Mouse (Mus musculus): Measurements from ENCODE around the gene Svep1. TPM values are rescaled to one million over a fixed set of nuclear protein-coding genes. Genes with fewer than 3 reads are reported as not detected.

Gene Svep1
- polyA plus RNA-seq, 1 experiment from 2014 or later = 5.7 TPM

GRCm38 (mm10) chr4:58084155-58084554, 122.5 kb downstream of the Svep1 start:
- ATAC-seq (ENCODE audit: insufficient read depth, low FRiP score) = no peak
- Histone ChIP-seq H3K27ac (ENCODE audit: low read length) (no peak overlapping the region), H3K4me3 (replicated peaks; ENCODE audit: low read length) (no peak overlapping the region), H3K9ac (ENCODE audit: low read length) (no peak overlapping the region), H3K36me3 (ENCODE audit: control insufficient read depth, insufficient read depth, low read length) (no peaks in the 10 kb centered on the region; the same call in 1 of the 2 replicates), H3K9me3 (replicated peaks; ENCODE audit: control insufficient read depth, low read length) (no peaks in the 10 kb centered on the region), H3K27me3 (ENCODE audit: control insufficient read depth, insufficient read depth, low read length) (no peaks in the 10 kb centered on the region), H3K4me1 (ENCODE audit: control insufficient read depth, insufficient read depth, low read length) (no peaks in the 10 kb centered on the region), H3K4me2 (ENCODE audit: low read depth, low read length) (no peak overlapping the region)
- 96% methylated on average over 5 of the region's 5 CpGs for WGBS

GRCm38 (mm10) chr4:58082588-58082987, 124.1 kb downstream of the Svep1 start:
- Histone ChIP-seq H3K4me3 (replicated peaks; ENCODE audit: low read length) (no peak overlapping the region), H3K4me2 (ENCODE audit: low read depth, low read length) (no peak overlapping the region), H3K27me3 (ENCODE audit: control insufficient read depth, insufficient read depth, low read length) (no peaks in the 10 kb centered on the region), H3K9ac (ENCODE audit: low read length) (no peak overlapping the region), H3K36me3 (ENCODE audit: control insufficient read depth, insufficient read depth, low read length) (no peaks in the 10 kb centered on the region; the same call in 1 of the 2 replicates), H3K27ac (ENCODE audit: low read length) (no peak overlapping the region), H3K9me3 (replicated peaks; ENCODE audit: control insufficient read depth, low read length) (no peaks in the 10 kb centered on the region), H3K4me1 (ENCODE audit: control insufficient read depth, insufficient read depth, low read length) (no peaks in the 10 kb centered on the region)
- 9% methylated on average over 5 of the region's 5 CpGs for WGBS
- no peak for ATAC-seq (ENCODE audit: insufficient read depth, low FRiP score)

GRCm38 (mm10) chr4:58079631-58080030, 127.0 kb downstream of the Svep1 start:
- Histone ChIP-seq H3K27me3 (ENCODE audit: control insufficient read depth, insufficient read depth, low read length) (no peaks in the 10 kb centered on the region), H3K9ac (ENCODE audit: low read length) (no peak overlapping the region), H3K4me1 (ENCODE audit: control insufficient read depth, insufficient read depth, low read length) (no peaks in the 10 kb centered on the region), H3K36me3 (ENCODE audit: control insufficient read depth, insufficient read depth, low read length) (no peaks in the 10 kb centered on the region; the same call in 1 of the 2 replicates), H3K9me3 (replicated peaks; ENCODE audit: control insufficient read depth, low read length) (no peaks in the 10 kb centered on the region), H3K27ac (ENCODE audit: low read length) (no peak overlapping the region), H3K4me3 (replicated peaks; ENCODE audit: low read length) (no peak overlapping the region), H3K4me2 (ENCODE audit: low read depth, low read length) (peak overlapping the region; percentile 14; the same call in 1 of the 2 replicates)
- ATAC-seq (ENCODE audit: insufficient read depth, low FRiP score) = no peak
- 24% methylated on average over 10 of the region's 10 CpGs for WGBS

GRCm38 (mm10) chr4:58077950-58078349, 128.7 kb downstream of the Svep1 start:
- Histone ChIP-seq H3K4me1 (ENCODE audit: control insufficient read depth, insufficient read depth, low read length) (no peaks in the 10 kb centered on the region), H3K9me3 (replicated peaks; ENCODE audit: control insufficient read depth, low read length) (no peaks in the 10 kb centered on the region), H3K36me3 (ENCODE audit: control insufficient read depth, insufficient read depth, low read length) (no peaks in the 10 kb centered on the region), H3K9ac (ENCODE audit: low read length) (no peak overlapping the region), H3K27me3 (ENCODE audit: control insufficient read depth, insufficient read depth, low read length) (no peaks in the 10 kb centered on the region), H3K27ac (ENCODE audit: low read length) (no peak overlapping the region), H3K4me2 (ENCODE audit: low read depth, low read length) (no peak overlapping the region), H3K4me3 (replicated peaks; ENCODE audit: low read length) (no peak overlapping the region)
- ATAC-seq (ENCODE audit: insufficient read depth, low FRiP score) = no peak
- 55% methylated on average over 6 of the region's 6 CpGs for WGBS

GRCm38 (mm10) chr4:58077536-58077935, 129.1 kb downstream of the Svep1 start:
- WGBS = 85% methylated on average over 4 of the region's 4 CpGs
- ATAC-seq (ENCODE audit: insufficient read depth, low FRiP score) = no peak

GRCm38 (mm10) chr4:58072888-58073287, 133.8 kb downstream of the Svep1 start:
- no peaks in the 10 kb centered on the region for H3K4me1 ChIP-seq (ENCODE audit: control insufficient read depth, insufficient read depth, low read length)
- H3K36me3 ChIP-seq (ENCODE audit: control insufficient read depth, insufficient read depth, low read length) = no peaks in the 10 kb centered on the region; the same call in 1 of the 2 replicates
- H3K27ac ChIP-seq (ENCODE audit: low read length) = no peak overlapping the region
- no peak for ATAC-seq (ENCODE audit: insufficient read depth, low FRiP score)
- H3K4me3 ChIP-seq (replicated peaks; ENCODE audit: low read length) = no peak overlapping the region
- no peaks in the 10 kb centered on the region for H3K9me3 ChIP-seq (replicated peaks; ENCODE audit: control insufficient read depth, low read length)
- H3K9ac ChIP-seq (ENCODE audit: low read length) = no peak overlapping the region
- no peaks in the 10 kb centered on the region for H3K27me3 ChIP-seq (ENCODE audit: control insufficient read depth, insufficient read depth, low read length)
- WGBS = 85% methylated on average over 12 of the region's 12 CpGs
- no peak overlapping the region for H3K4me2 ChIP-seq (ENCODE audit: low read depth, low read length)

More at GRCm38 (mm10) chr4:58077536-58077935, 129.1 kb downstream of the Svep1 start:
- Histone ChIP-seq H3K27ac (ENCODE audit: low read length) (no peak overlapping the region), H3K4me2 (ENCODE audit: low read depth, low read length) (no peak overlapping the region), H3K9ac (ENCODE audit: low read length) (no peak overlapping the region), H3K36me3 (ENCODE audit: control insufficient read depth, insufficient read depth, low read length) (no peaks in the 10 kb centered on the region), H3K9me3 (replicated peaks; ENCODE audit: control insufficient read depth, low read length) (no peaks in the 10 kb centered on the region), H3K4me1 (ENCODE audit: control insufficient read depth, insufficient read depth, low read length) (no peaks in the 10 kb centered on the region), H3K4me3 (replicated peaks; ENCODE audit: low read length) (no peak overlapping the region), H3K27me3 (ENCODE audit: control insufficient read depth, insufficient read depth, low read length) (no peaks in the 10 kb centered on the region)

GRCm38 (mm10) chr4:58068886-58069285, 137.8 kb downstream of the Svep1 start:
- Histone ChIP-seq H3K9me3 (replicated peaks; ENCODE audit: control insufficient read depth, low read length) (no peaks in the 10 kb centered on the region), H3K27me3 (ENCODE audit: control insufficient read depth, insufficient read depth, low read length) (no peaks in the 10 kb centered on the region), H3K27ac (ENCODE audit: low read length) (no peak overlapping the region), H3K36me3 (ENCODE audit: control insufficient read depth, insufficient read depth, low read length) (no peaks in the 10 kb centered on the region; the same call in 1 of the 2 replicates), H3K4me3 (replicated peaks; ENCODE audit: low read length) (no peak overlapping the region), H3K4me2 (ENCODE audit: low read depth, low read length) (no peak overlapping the region), H3K9ac (ENCODE audit: low read length) (no peak overlapping the region), H3K4me1 (ENCODE audit: control insufficient read depth, insufficient read depth, low read length) (no peaks in the 10 kb centered on the region)
- 85% methylated on average over 5 of the region's 5 CpGs for WGBS
- no peak for ATAC-seq (ENCODE audit: insufficient read depth, low FRiP score)

- H3K4me1 ChIP-seq (ENCODE audit: control insufficient read depth, insufficient read depth, low read length) = no peaks in the 10 kb centered on the region
- H3K27ac ChIP-seq (ENCODE audit: low read length) = no peak overlapping the region
- H3K9ac ChIP-seq (ENCODE audit: low read length) = no peak overlapping the region
- H3K36me3 ChIP-seq (ENCODE audit: control insufficient read depth, insufficient read depth, low read length) = no peaks in the 10 kb centered on the region
- no peaks in the 10 kb centered on the region for H3K27me3 ChIP-seq (ENCODE audit: control insufficient read depth, insufficient read depth, low read length)
- H3K4me3 ChIP-seq (replicated peaks; ENCODE audit: low read length) = no peak overlapping the region
- no peak overlapping the region for H3K4me2 ChIP-seq (ENCODE audit: low read depth, low read length)
- no peaks in the 10 kb centered on the region for H3K9me3 ChIP-seq (replicated peaks; ENCODE audit: control insufficient read depth, low read length)
- ATAC-seq (ENCODE audit: insufficient read depth, low FRiP score) = no peak
- 61% methylated on average over 2 of the region's 2 CpGs for WGBS
These were observed 141.9 kb downstream of the Svep1 start for GRCm38 (mm10) chr4:58064721-58065120.

- H3K4me2 ChIP-seq (ENCODE audit: low read depth, low read length) = no peak overlapping the region
- 90% methylated on average over 1 of the region's 1 CpGs for WGBS
- H3K9me3 ChIP-seq (replicated peaks; ENCODE audit: control insufficient read depth, low read length) = no peaks in the 10 kb centered on the region
- no peaks in the 10 kb centered on the region for H3K36me3 ChIP-seq (ENCODE audit: control insufficient read depth, insufficient read depth, low read length)
- no peaks in the 10 kb centered on the region for H3K4me1 ChIP-seq (ENCODE audit: control insufficient read depth, insufficient read depth, low read length)
- no peak overlapping the region for H3K4me3 ChIP-seq (replicated peaks; ENCODE audit: low read length)
- H3K9ac ChIP-seq (ENCODE audit: low read length) = no peak overlapping the region
- H3K27ac ChIP-seq (ENCODE audit: low read length) = no peak overlapping the region
- no peaks in the 10 kb centered on the region for H3K27me3 ChIP-seq (ENCODE audit: control insufficient read depth, insufficient read depth, low read length)
- no peak for ATAC-seq (ENCODE audit: insufficient read depth, low FRiP score)
These were observed 143.7 kb downstream of the Svep1 start for GRCm38 (mm10) chr4:58062933-58063332.

GRCm38 (mm10) chr4:58055653-58056052, 151.0 kb downstream of the Svep1 start:
- H3K27me3 ChIP-seq (ENCODE audit: control insufficient read depth, insufficient read depth, low read length) = no peaks in the 10 kb centered on the region
- H3K27ac ChIP-seq (ENCODE audit: low read length) = no peak overlapping the region
- H3K4me2 ChIP-seq (ENCODE audit: low read depth, low read length) = no peak overlapping the region
- H3K9ac ChIP-seq (ENCODE audit: low read length) = no peak overlapping the region
- no peaks in the 10 kb centered on the region for H3K4me1 ChIP-seq (ENCODE audit: control insufficient read depth, insufficient read depth, low read length)
- H3K4me3 ChIP-seq (replicated peaks; ENCODE audit: low read length) = no peak overlapping the region
- H3K9me3 ChIP-seq (replicated peaks; ENCODE audit: control insufficient read depth, low read length) = no peaks in the 10 kb centered on the region
- no peaks in the 10 kb centered on the region for H3K36me3 ChIP-seq (ENCODE audit: control insufficient read depth, insufficient read depth, low read length)
- no peak for ATAC-seq (ENCODE audit: insufficient read depth, low FRiP score)
